Mouse (Mus musculus) E14TG2a.4 (cell line): ENCODE data around the gene Tspan5.
A peak's percentile ranks its signal among the peaks of the same experiment; 100 is the strongest.

ENCODE experiments used
- H3K27me3 ChIP-seq: 2 replicates; pipeline ENCODE4 v1.6.1; 2014; ENCODE audit warnings: low read length, control low read depth; ENCODE audit not compliant: insufficient read depth
- H3K36me3 ChIP-seq: 2 replicates; pipeline ENCODE4 v1.6.1; 2014; ENCODE audit warnings: low read length, control low read depth; ENCODE audit not compliant: insufficient read depth
- H3K4me1 ChIP-seq: replicated peaks from 2 replicates; pipeline ENCODE4 v1.6.1; 2014; ENCODE audit warnings: low read depth, low read length, control low read depth
- H3K4me3 ChIP-seq: replicated peaks from 2 replicates; pipeline ENCODE4 v1.5.1; 2014; ENCODE audit warnings: mild to moderate bottlenecking, low read length
- H3K9me3 ChIP-seq: 2 replicates; pipeline ENCODE4 v1.6.1; 2014; ENCODE audit warnings: low read length, control low read depth
- CTCF ChIP-seq: conservative IDR thresholded peaks from 2 replicates; pipeline ENCODE4 v1.5.1; 2014; ENCODE audit warnings: low read length
- NANOG ChIP-seq: IDR thresholded peaks from 2 replicates; pipeline ENCODE4 v1.6.1; 2014; ENCODE audit warnings: borderline replicate concordance, low read length, mixed read lengths
- POU5F1 ChIP-seq: IDR thresholded peaks from 2 replicates; pipeline ENCODE4 v1.6.1; 2014; ENCODE audit warnings: low read length, borderline replicate concordance

Tspan5 gene

GRCm38 (mm10) chr3:138740291-138740690 lies 1.7 kb upstream of the Tspan5 start:
- TF ChIP-seq NANOG (no peak), POU5F1 (no peak), CTCF (no peak)
- Histone ChIP-seq H3K36me3 (no peaks in the 10 kb centered on the region), H3K4me3 (no peak overlapping the region), H3K27me3 (peaks cover 31% of the 10 kb centered on the region), H3K9me3 (peaks cover 17% of the 10 kb centered on the region), H3K4me1 (peaks cover 32% of the 10 kb centered on the region)

DNA sequence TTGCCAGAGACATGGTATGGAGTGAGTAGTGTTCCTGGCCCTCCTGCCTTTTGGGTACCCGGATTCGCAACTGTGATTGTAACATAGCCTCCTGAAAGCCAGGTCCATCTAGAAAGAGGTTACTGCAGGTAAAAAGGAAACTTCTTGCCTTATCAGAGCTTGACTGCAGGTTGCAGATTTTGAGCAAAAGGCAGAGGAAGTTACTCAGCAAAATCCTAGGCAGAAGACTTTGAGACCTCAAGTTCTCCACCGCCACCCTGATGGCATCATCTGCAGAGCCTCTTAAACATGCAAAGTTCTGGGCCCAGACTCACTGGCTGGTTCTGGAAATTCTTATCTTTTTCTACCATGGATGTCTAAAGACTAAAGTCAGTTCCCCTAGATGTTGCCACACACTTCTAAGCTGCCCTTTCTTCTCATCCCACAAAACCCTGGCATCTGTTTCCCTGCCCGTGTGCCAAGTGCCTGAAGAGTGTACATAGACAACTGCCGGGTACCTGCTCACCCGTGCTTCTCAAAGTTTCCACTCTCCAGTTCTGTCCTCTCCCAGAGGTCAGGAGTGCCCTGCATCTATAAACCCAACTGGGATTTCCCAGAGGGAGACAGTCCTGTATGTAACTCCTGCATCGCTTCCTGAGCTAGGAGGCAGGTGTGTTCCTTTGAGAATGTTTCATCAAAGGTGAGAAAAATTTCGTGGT lies 1.0 kb upstream of the Tspan5 start:
- TF ChIP-seq NANOG (no peak), POU5F1 (no peak), CTCF (no peak)
- Histone ChIP-seq H3K36me3 (no peaks in the 10 kb centered on the region), H3K4me1 (peaks cover 38% of the 10 kb centered on the region), H3K4me3 (peak overlapping the region; percentile 89), H3K9me3 (peaks cover 17% of the 10 kb centered on the region), H3K27me3 (peaks cover 31% of the 10 kb centered on the region)

DNA sequence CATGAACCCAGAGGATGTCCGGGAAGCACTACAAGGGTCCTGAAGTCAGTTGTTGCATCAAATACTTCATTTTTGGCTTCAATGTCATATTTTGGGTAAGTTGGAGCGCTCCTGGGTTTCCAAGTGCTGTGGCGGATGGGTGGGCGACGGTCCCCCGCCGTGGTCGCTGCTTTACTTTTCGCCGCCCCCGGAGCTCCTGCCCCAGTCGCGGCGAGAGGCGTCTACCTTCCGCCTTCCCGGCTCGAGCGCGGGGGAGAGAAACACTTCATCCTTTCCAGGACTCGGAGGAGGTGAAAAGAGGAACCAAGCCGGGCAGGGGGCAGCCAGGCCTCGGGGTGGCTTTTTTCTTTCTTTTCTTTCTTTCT lies 553 bp downstream of the Tspan5 start:
- Histone ChIP-seq H3K4me1 (peaks cover 43% of the 10 kb centered on the region), H3K36me3 (no peaks in the 10 kb centered on the region), H3K9me3 (peaks cover 5% of the 10 kb centered on the region), H3K4me3 (peak overlapping the region; percentile 89), H3K27me3 (peaks cover 31% of the 10 kb centered on the region)
- TF ChIP-seq CTCF (no peak), NANOG (no peak)

DNA sequence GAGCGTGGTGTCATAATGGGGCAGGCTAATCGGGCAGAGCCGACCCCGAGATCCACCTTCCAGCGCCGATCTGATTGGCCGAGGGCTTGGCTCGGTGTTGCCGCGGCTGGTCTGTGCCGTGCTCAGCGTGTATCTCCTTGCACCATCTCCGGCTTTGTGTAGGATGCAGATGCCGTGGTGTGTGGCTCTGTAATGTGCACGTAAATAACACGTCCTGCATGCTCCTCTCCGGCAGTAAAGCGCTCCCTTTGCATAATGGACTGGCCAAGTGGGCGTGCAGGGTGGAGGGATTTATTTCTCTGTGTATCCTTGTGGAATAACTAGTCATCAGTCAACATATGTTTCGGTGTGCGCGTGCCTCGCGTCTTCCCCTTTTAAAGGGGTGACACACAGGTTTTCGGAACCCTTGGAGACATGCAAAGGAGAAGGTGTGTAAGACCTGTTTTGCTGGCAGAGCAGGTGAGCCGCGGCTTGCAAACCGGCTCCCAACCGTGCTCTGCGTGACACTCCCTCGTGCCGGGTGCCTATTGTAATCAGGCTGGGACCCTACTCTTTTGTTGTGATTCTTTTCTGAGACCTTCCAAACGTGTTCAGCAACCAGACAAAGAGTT lies 1.2 kb downstream of the Tspan5 start:
- peaks cover 43% of the 10 kb centered on the region for H3K4me1 ChIP-seq
- TF ChIP-seq CTCF (no peak), POU5F1 (no peak), NANOG (no peak)

DNA sequence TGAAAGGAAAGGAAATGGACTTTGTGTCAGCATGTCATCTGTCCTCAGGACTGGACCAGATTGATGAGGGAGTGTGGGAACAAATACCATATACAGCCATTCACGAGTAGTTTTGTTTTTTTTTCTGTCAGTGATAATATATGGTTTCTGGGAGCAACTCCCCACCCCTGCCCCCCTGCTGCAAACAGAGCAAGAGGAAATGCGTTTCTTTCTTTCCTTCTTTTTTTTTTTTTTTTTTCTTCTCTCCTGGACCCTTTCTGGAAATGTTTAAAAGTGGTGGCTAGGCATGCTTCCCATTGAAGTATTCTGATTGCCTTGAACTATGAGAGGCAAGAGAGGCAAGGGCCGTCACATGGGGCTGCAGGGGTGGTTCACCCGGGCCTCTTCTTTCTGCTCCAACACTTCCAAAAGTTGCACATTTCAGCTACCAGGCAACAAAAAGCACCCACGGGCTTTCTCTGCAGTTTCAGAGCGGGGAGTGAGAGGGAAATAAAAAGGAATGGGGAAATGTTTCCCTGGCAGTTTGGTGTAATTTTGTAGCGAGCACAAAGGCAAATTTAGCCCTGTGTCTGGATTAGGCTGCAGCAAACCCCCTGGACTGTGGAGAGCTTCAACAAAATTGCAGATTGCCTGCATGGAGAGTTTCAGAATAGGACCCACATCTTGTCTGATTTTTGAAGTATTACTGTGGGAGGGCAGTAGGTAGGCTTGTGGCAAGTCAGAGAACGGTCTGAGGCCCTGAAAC lies 2.2 kb downstream of the Tspan5 start:
- H3K9me3 ChIP-seq, result no peaks in the 10 kb centered on the region
- TF ChIP-seq NANOG, result no peak
- no peak for TF ChIP-seq POU5F1
- TF ChIP-seq CTCF, result no peak
- H3K36me3 ChIP-seq, result no peaks in the 10 kb centered on the region
- H3K4me3 ChIP-seq, result peak overlapping the region; percentile 89
- peaks cover 43% of the 10 kb centered on the region for H3K4me1 ChIP-seq
- peaks cover 27% of the 10 kb centered on the region for H3K27me3 ChIP-seq

More for the DNA sequence above, 1.2 kb downstream of the Tspan5 start:
- H3K9me3 ChIP-seq, result no peaks in the 10 kb centered on the region
- H3K4me3 ChIP-seq, result peak overlapping the region; percentile 89
- H3K27me3 ChIP-seq, result peaks cover 31% of the 10 kb centered on the region
- H3K36me3 ChIP-seq, result no peaks in the 10 kb centered on the region

- Histone ChIP-seq H3K4me1 (peaks cover 52% of the 10 kb centered on the region), H3K4me3 (no peak overlapping the region), H3K36me3 (no peaks in the 10 kb centered on the region), H3K9me3 (no peaks in the 10 kb centered on the region), H3K27me3 (peaks cover 22% of the 10 kb centered on the region)
- TF ChIP-seq NANOG (no peak), POU5F1 (no peak), CTCF (no peak)
These were observed 3.1 kb downstream of the Tspan5 start for GRCm38 (mm10) chr3:138745091-138745490.

GRCm38 (mm10) chr3:138745596-138745995 lies 3.6 kb downstream of the Tspan5 start:
- TF ChIP-seq NANOG (no peak), CTCF (no peak), POU5F1 (no peak)

DNA sequence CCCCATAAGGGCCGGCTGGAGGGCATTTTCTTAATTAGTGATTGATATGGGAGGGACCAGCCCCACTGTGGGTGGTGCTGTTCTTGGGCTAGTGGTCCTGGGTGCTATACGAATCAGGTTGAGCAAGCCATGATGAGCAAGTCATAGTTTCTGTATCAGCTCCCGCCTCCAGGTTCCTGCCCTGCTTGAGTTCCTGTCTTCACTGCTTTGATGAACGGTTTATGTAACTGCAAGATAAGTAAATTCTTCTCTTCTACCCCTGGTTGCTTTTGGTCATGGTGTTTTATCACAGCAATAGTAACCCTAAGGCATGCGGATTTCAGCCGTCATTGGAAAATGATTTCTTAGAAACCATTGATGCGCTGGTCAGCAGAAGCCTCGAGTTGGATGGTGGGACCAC lies 4.6 kb downstream of the Tspan5 start:
- H3K36me3 ChIP-seq, result no peaks in the 10 kb centered on the region
- H3K9me3 ChIP-seq, result no peaks in the 10 kb centered on the region
- H3K27me3 ChIP-seq, result peaks cover 7% of the 10 kb centered on the region
- H3K4me1 ChIP-seq, result peaks cover 51% of the 10 kb centered on the region
- H3K4me3 ChIP-seq, result no peak overlapping the region
- TF ChIP-seq CTCF (no peak), NANOG (no peak), POU5F1 (no peak)

More at GRCm38 (mm10) chr3:138745596-138745995, 3.6 kb downstream of the Tspan5 start:
- Histone ChIP-seq H3K27me3 (peaks cover 17% of the 10 kb centered on the region), H3K4me1 (peaks cover 57% of the 10 kb centered on the region), H3K9me3 (no peaks in the 10 kb centered on the region), H3K36me3 (no peaks in the 10 kb centered on the region), H3K4me3 (no peak overlapping the region)
